Mouse (Mus musculus): ENCODE results near the gene 1600014C23Rik. TPM values are rescaled to one million over a fixed set of nuclear protein-coding genes. Genes with fewer than 3 reads are reported as not detected.

1600014C23Rik gene
- total RNA-seq, 2 experiments from 2014 or later, result 1.3 TPM; not detected in 1

DNA sequence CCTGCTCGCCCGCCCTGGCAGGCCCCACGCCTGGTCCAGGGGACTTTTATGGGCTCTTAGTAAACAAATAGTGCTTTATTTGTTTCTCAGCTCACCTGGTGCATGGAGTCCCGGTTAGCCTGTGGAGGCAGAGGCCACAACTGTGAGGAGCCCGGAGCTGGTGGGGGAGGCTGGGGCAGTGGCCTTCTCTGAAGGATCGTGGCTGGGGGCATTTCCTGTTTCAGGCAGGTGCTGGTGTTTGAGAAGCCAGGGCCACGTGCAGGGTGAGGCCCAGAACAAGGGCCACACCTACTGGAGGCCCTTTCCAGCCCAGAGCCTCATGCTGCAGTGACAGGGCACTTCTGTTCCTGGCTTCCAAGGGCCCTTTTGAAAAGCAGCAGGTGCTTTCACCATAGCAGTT lies 7.4 kb downstream of the 1600014C23Rik start:
- DNase-seq, result no peak

GRCm38 (mm10) chr17:45724574-45724921 lies 9.1 kb downstream of the 1600014C23Rik start:
- no peak for DNase-seq

GRCm38 (mm10) chr17:45723732-45724573 lies 9.7 kb downstream of the 1600014C23Rik start:
- DNase-seq, result peak; percentile 71 to 92

DNA sequence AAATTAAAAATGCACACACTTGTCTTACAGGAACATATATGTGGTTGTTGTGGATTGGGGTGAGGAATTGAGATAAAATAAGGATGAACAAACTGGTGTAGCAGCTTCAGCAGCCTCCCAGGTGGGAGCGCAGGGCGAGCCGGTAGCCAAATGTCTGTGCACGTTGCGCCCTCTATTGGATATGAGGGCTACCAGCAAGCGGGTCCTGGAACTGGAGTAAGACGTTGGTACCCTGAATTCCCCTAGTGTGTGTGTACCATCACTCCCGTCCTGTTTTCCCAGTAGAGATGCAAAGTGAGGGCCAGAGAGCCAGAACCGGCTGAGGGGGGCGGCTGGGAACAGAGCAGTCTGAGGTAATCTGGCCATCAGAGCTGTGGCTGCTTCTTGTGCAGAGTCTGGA lies 15.3 kb downstream of the 1600014C23Rik start:
- DNase-seq, result peak in 1 of 2 experiments; percentile 77

- no peak for DNase-seq
Measured at GRCm38 (mm10) chr17:45711525-45711924, 22.1 kb downstream of the 1600014C23Rik start.

DNA sequence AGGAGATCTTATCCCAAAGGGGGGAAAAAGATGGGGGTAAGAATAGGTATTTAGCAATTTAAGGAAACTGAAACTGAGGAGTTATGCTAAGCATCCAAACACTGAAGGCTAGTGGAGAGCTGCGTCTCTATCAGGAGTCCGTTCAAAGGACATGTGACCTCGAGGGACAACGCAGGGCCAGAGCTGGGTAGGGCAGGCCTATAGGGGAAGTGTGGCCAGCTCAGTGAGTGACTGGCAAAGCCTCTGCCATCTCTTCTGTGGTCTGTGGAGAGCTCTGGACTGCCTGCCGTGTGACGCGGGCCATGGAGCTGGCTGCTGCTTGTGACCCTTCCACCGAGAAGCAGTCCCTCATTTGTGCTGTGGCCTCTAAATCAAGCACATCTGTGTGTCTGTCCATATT lies 23.2 kb downstream of the 1600014C23Rik start:
- DNase-seq, result no peak

- no peak for DNase-seq
Measured at GRCm38 (mm10) chr17:45709829-45710228, 23.8 kb downstream of the 1600014C23Rik start.

DNA sequence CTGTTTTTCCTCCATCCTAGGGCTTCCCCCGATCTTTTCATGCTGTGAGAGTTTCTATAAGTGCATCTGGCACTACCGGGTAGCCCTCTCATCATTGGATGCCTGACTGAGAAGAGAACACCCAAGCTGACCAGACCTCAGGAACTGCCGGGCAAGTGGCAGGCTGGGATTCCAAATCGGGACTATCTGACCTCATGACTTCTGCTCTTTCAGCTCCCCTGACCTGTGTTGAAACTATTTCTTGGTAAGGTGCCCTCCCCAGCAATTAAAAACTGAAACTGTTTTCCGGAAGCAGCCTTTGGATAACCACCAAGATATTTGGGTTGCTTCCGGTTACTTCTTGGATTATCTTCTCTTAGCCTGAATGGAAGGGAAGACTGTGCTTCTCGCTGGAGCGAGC lies 25.5 kb downstream of the 1600014C23Rik start:
- no peak for DNase-seq

- no peak for DNase-seq
Measured at GRCm38 (mm10) chr17:45707376-45707775, 26.3 kb downstream of the 1600014C23Rik start.

DNA sequence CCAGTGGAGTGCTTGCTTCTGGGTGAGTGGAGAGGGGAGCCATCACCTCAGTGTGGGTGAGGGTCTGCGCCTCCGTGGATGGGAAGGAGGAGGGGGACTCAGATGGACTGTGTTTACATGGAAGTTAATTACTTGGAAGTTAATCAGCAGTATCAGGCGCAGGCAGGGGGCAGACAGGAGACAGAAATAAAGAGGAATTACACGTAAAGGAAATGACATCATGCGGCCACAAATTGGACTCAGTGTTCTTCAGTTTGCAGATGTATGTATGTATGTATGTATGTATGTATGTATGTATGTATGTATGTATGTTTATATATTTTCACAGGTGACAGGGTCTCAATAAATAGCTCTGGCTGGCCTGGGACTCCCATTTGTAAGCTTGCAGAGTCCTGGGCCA lies 26.8 kb downstream of the 1600014C23Rik start:
- DNase-seq, result no peak

DNA sequence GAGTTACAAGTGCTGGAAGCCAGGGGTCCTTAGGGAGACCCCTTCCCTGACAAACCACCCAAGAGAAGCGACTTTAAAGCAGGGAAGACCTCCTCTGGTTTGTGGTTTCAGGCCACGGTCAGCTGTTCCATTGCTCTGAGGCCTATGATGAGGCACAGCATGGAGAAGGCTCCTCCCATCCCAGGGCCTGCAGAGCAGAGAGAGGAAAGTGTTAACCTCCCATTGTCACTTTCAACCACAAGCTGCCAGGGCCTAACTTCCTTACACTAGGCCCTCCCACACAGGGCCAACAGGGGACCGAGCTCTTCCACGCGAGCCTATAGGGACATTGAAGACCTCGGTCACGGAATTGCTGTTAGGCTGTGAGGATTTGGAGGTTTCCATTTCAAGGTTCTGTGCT lies 30.5 kb downstream of the 1600014C23Rik start:
- no peak for DNase-seq

GRCm38 (mm10) chr17:45702254-45702653 lies 31.4 kb downstream of the 1600014C23Rik start:
- no peak for DNase-seq

DNA sequence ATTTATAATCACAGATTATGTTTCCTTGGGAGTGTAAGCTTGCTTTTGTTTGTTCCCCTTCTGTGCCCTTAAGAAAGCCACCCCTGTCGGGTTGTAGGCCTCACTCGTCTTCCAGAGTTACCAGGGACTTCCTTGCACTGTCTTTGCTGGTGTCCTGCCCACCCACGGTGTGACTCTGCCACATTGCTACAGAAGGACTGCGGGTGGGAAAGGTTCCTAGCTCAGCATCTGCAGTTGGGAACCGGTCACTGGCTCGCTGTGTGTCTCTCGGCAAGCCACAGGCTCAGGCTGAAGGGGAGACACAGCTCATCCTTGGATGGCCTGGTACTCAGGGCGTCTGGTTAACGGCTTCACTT lies 32.4 kb downstream of the 1600014C23Rik start:
- no peak for DNase-seq

- DNase-seq, result peak; percentile 62 to 79
Measured at GRCm38 (mm10) chr17:45700496-45701235, 33.0 kb downstream of the 1600014C23Rik start.

DNA sequence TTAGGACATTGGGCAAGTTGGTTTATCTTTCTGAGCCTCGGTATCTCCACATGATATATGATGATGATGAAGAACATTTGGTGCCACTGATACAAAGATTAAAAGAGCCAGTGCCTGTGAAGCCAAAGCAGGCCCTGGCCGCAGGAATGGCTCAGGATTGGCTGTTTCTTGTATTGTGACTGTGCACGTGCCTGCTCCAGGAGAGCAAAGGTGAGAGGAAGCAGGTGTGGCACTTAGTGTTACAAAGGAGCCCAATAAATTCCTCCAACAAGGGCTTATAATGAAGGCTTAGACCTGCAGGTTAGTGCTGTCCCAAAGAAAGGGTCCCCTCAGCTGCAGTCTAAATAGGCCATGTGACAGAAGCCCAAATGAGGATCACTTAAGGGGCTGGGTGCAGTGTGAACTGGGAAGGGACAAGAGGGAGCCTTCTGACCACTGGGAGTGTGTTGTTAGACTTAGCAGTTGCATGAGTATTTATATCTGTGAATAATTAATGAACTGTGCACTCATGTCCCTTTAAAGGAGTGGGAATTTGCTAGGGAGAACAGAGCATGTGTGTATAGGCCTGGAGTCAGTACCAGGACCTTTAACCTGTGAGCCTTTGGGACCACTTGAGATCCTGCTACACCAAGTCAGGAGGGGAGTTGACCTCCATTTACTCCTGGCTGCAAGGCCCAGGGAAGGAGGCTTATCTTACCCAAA lies 34.5 kb downstream of the 1600014C23Rik start:
- no peak for DNase-seq

- no peak for DNase-seq
Measured at GRCm38 (mm10) chr17:45698368-45698767, 35.3 kb downstream of the 1600014C23Rik start.

DNA sequence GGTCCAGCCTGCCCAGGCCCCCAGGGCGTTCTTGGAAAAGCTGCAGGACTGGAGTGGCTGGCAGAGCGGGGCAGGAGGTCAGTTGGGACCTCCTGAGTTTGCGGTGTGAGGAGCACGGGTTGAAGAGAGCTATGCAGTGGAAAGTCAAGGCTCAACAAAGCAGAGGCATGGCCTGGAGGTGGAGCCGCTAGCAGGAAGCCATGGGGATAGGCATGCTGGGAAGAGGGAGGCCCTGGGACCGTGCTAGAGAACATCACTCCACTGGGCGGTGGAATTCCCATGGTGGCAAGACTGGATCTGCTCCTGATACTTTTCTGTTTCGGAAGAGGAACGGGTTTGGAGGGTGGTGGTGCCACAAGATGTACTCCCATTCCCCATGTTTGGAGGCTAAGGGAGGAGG lies 36.7 kb downstream of the 1600014C23Rik start:
- DNase-seq, result no peak

GRCm38 (mm10) chr17:45695227-45696120 lies 38.2 kb downstream of the 1600014C23Rik start:
- DNase-seq, result no peak

- DNase-seq, result peak; percentile 66 to 68
Measured at GRCm38 (mm10) chr17:45693812-45694565, 39.7 kb downstream of the 1600014C23Rik start.

GRCm38 (mm10) chr17:45692159-45692558 lies 41.5 kb downstream of the 1600014C23Rik start:
- no peak for DNase-seq

- no peak for DNase-seq
Measured at GRCm38 (mm10) chr17:45690044-45690443, 43.6 kb downstream of the 1600014C23Rik start.

Measured in heart, adult 18-20 months (tissue).